Mouse (Mus musculus): ENCODE results near the gene Rgs6. TPM values are rescaled to one million over a fixed set of nuclear protein-coding genes. Genes with fewer than 3 reads are reported as not detected.

The Rgs6 gene
- total RNA-seq, 2 experiments from 2014 or later: 0.50 to 1.2 TPM

- DNase-seq (ENCODE audit: low spot score in 2 of 2): no peak
Measured at GRCm38 (mm10) chr12:83169495-83170209, 581.6 kb downstream of the Rgs6 start.

DNA sequence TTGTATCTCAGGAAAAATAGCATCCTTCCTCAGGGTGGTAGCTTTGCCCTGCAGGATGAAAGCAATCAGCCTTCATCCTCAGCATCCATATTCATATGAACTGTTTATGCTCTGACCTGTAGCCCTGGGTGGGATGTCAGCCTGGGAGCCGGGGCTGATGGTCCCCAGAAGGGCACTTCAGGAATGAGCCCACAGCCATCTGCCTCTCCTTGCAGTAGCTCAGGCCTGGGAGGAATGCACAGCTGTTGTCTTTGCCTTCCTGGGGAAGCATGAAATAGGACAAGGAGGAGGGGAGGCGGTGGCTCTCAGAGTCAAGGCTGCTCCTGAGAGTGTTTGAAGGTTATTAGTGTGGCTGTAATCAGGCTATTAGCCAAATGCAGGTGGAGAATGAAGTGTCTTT lies 590.7 kb downstream of the Rgs6 start:
- DNase-seq (ENCODE audit: low spot score in 2 of 2): no peak

DNA sequence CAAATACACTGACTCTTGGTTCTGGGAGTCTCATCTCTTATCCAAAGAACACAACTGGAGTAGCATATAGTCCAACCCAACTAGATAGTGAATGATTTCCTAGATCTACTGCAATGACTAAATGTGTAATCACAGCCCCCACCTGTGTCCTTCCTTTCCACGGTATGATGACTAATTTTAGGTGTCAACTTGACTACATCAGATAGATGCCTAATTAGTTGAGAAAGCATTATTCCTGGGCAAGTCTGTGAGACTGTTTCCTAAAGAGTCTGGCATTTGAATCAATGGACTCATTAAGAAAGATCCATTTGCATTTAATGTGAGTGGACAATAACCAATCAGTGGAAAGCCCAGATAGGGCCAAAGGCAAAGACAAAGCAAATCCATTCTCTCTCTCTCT lies 591.8 kb downstream of the Rgs6 start:
- DNase-seq (ENCODE audit: low spot score in 2 of 2): no peak

DNA sequence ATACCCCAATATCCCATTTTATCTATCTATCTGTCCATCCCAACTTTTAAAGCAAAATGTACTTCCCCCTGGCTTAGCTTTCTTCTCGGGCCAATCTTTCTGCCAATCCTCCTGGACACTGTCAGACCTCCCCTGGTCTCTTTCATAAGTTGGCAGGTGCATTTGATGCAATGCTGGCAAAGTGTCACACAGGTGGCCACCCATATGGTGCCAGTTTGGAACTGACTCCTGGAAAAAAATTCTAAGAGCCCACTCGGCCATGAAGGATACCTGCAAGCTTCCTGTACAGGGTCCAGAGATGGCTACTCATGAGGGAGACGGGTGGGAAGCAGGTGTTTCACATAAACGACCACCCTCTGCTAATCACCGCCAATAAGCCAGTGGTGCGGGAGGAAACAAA lies 592.5 kb downstream of the Rgs6 start:
- DNase-seq (ENCODE audit: low spot score in 2 of 2): no peak

DNA sequence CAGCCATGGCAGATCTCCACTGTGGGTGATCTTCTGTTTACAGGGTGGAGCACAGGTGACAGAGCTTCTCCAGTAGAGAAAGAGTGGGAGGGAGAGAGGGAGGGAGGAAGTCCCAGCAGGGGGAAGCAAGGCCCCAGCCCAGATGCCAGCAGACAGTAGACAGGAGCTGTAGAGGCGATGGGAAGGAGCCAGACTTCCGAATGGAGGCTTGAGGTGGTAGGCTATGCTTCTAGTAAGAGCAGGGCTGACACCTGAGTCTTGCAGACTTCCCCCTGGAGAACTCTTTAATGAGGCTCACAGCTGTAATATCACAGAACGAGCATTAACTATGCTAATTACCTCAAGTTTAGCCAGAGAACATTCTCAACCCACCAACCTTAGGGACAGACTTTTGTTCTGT lies 613.6 kb downstream of the Rgs6 start:
- no peak for DNase-seq (ENCODE audit: low spot score in 2 of 2)

GRCm38 (mm10) chr12:83204361-83204760 lies 616.3 kb downstream of the Rgs6 start:
- no peak for DNase-seq (ENCODE audit: low spot score in 2 of 2)

- DNase-seq (ENCODE audit: low spot score in 2 of 2): no peak
Measured at GRCm38 (mm10) chr12:83206866-83207265, 618.8 kb downstream of the Rgs6 start.

GRCm38 (mm10) chr12:83207481-83207880 lies 619.4 kb downstream of the Rgs6 start:
- DNase-seq (ENCODE audit: low spot score in 2 of 2): no peak

DNA sequence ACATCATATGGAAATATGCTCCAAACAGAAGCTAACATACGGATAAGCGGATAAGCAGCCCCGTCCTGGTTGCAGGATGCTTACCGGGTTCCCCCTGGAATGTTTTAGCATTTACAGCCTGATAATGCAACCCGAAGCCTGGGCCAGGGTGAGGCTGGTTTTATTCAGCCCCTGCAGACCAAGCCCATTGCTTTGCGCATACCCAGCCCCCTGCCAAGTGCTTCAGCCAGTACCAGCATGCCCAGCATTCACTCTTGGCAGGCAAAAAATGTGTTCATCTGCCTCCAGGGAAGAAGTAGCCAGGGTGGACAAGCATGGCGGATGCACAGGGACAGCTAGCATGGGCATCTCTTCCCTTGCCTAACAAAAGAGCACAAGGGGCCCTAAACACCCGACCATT lies 619.9 kb downstream of the Rgs6 start:
- no peak for DNase-seq (ENCODE audit: low spot score in 2 of 2)

GRCm38 (mm10) chr12:83208841-83209240 lies 620.7 kb downstream of the Rgs6 start:
- DNase-seq (ENCODE audit: low spot score in 2 of 2): no peak

DNA sequence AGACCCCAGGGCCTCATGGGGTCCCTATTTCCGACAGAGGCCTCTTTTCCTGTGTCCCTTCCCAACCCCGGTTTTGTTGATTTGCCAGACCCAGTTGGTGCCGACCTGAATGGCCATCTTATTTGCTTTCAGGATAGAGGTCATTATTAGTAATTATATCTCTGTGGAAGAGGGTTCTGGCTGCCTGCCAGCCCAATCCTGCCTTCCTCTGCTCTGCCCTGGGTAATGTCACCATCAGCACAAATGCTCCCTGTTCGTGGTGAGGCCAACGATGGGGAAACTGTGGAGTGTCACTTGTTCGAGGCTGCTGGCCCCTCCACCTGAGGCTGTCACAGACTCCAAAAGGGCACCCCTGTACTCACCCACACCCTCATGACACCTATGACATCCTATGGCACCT lies 621.4 kb downstream of the Rgs6 start:
- DNase-seq (ENCODE audit: low spot score in 2 of 2): peak; percentile 15 to 27

GRCm38 (mm10) chr12:83210294-83210693 lies 622.2 kb downstream of the Rgs6 start:
- no peak for DNase-seq (ENCODE audit: low spot score in 2 of 2)

DNA sequence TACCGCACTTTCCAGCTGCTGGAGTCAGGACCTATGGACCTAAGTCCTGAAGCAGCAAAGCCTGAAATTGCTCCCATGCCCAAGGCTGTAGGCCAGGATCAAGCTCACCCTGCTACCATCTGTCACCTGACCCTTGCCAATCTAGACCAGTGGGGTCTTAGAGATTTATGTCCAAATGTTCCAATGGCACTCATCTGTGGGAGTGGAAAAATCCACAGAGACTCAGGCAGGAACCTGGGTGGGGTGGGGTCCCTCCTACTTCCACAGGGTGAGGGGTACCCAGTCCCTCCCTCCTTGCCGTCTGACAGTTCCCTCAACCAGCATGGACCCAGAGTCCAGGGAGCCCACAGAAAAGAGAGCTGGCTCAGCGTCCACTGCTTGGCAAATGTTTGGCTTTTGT lies 622.6 kb downstream of the Rgs6 start:
- DNase-seq (ENCODE audit: low spot score in 2 of 2): no peak

DNA sequence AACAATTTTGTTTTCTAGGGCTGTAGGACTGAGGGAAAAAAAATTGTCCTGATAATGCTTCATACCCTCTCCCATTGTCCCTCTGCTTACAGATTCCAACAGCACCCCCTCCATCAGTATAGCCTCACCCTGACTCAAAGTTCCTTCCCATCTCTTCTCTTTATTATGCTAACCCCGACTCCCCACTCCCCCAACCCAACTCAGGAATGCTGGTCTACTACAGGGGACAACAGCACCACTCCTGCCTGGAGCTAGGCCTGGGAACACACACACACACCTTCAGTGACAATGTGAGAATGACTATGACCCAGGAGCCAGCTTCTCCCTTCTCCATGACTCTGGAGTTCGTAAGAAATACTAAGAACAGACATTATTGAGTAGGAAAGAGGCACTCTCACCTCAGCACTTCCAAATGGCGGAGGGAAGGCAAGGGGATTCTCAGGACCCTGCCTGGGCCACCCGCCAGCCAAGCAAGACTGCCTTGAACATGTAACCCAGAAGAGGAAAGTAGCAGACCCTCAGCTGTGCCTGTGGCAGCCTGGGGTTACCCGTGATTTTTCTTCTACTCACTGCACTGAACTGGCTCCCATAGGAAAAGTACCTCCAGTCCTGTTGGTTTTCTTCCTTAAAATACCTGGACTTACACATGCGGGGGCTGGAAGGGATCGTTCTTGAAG lies 623.2 kb downstream of the Rgs6 start:
- no peak for DNase-seq (ENCODE audit: low spot score in 2 of 2)
